Mouse (Mus musculus) left cerebral cortex, adult 9 months (tissue): ENCODE data around the gene Tubgcp5.

Experiments used
- DNase-seq, 2 experiments: peaks; one replicate each; pipeline ENCODE4 v3.0.0; 2022; ENCODE audit warnings: low spot score in 2 of 2

Tubgcp5 gene

DNA sequence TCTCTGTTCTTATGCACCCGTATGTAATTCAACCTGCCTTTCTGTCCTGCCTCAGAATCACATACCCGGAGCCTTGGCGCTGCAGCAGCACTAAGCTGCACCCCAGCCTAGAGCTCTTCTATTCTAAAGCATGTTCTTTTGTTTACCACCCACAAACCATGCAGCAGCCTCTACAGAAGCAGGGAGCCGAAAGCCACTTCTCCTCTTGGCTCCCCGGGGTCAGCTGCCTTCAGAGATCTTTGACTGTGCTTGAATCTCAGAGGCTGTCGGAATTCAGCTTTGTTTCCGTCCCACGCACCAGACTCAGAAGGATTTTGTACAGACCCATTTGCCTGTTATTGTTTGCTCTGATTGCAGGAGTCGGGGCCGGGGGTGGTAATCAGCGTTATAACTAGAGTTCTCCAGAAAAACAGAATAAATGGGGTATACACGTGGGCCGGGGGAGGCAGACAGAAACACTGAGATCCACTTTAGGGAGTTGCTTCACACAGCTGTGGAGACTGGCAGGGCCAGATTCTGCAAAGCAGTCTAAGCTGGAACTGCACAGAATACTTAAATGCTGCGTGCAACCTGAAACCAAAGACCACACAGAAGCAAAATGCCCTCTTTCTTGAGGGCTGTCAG lies 56.1 kb downstream of the Tubgcp5 start:
- peak; percentile 76 to 82 for DNase-seq

DNA sequence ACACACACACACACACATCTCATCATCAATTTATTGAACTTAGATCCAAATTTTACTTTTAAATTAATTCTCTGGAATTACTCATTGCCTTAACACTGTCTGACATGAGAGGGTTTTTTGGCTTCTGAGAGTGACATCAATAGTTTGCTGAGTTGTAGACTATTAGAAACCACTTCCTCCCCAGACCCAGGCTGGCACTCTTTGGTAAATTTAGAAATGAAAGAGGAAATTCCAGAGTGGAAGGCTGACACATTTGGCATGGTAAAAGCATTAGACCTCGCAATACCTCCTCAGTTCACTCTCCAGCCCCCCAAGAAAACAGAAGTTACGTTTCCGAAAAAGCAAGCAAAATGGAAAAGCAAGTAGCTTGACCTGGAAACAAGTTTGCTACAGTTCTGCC lies 58.8 kb downstream of the Tubgcp5 start:
- no peak for DNase-seq

DNA sequence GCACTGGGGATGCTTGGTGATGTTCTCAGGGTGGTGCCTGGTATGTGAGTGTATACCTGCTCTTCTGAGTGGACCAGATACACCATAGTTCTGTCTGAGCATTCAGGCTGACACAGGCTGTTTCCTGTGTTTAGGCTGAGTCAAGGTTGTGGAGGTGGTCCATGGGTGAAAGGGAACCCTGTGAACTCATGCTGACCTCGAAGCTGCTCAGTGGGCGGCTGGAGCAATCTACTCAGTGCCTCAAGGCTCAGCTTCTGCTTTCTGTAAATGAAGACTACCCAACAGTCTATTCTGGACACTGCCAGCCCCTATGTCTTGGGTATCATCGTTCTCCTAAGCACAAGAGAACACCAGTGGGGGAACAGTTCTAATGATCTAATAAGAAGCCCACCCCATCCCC lies 61.6 kb downstream of the Tubgcp5 start:
- DNase-seq: no peak

DNA sequence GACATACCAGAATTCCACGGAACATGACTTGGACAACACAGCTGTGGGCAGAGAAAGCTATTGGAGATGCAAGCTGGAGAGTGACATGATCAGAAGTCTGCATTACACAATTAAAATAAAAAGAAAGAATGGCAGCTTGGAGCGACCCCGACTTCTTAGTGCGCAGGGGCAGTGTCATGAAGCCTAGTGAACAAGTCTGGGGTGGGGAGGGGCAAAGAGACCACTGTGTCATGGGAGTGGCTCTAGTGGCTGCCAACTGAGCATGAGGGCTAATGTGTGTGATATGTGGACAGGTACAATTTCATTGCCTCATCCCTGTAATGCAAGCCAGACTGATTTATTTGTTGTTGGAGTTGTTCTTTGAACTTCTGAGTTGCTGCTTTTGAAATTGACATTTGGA lies 62.8 kb downstream of the Tubgcp5 start:
- DNase-seq: no peak

DNA sequence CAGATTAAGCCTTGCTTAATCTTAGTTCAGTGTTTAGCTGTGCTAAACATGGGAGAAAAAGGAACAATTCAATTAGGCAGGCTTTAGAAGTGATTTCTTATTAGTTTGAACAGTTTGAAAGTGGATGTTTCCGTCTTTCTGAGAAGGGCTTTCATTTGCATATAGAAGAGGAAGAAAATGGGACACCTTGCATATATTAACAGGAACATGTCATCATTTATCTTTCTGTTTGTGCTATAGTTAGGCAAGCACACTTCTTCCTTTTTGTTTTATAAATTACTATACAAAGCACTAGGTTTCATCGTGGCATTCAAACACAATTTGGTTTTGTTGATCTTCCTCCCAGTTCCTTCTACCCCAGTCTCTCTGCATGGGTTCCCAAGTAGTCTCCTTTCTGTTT lies 63.8 kb downstream of the Tubgcp5 start:
- no peak for DNase-seq

DNA sequence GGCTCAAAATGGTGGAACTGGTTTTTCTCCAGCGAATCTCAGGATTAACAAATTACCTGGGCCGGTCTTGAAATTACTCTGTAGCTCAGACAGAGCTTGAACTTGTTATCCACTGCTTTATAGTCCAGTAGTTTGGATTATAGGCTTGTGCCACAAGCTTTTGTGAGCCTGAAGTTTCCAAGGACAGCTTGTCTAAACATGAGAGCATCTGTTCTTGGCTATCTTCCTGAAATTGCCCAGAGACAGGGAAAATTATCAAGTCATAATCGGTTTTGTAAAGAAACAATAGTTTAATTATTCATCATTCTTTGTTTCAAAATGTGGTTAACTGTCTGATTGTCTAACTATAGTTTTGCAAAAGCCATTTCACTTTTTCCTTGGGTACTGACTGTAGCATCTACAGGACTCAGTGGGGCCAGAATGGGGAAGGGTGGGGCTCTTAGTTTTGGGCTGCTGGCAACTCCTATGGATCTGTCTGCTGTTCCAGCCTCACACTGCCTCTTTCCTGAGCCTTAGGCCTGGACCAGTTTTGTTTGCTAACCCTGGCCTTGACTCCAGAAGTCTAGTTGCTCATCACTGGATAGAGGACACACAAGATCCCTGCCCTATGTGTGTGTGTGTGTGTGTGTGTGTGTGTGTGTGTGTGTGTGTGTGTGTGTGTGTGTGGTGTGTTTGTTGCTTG lies 65.0 kb downstream of the Tubgcp5 start:
- DNase-seq: no peak

DNA sequence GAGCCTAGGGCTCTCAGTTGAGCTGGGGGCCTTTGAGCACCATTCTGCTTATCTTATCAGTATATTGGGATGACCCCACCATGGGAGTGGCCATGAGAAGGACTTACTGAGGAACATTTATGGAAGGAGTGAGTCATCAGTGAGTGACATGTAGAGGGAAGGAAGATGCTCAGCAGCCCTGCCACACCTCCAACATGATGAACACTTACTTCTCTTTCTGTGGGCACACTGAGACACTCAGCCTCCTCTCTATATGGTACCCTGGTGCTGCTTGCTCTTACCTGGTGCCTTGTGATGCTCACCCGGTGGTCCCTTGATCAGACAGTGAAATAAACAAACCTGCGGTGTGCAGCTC lies 65.5 kb downstream of the Tubgcp5 start:
- DNase-seq: no peak

DNA sequence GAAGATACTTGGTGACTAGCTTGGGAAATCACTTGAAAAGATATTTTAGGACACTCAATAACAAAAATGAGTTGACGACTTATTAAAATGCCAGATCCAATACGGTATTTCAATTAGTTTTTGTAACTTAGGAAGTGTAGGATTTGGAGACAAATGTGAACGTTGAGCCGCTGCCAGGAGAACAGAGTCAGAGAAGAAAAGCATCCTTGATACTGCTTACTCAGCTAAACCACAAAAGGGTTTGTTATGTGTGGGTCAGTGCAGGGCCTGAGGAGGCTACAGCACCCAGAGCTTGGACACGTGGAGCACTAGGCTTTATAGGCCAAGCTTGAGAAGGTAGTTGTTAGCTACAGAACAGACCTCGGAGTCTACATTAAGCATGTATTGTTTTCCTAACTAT lies 66.0 kb downstream of the Tubgcp5 start:
- DNase-seq: peak in 1 of 2 experiments; percentile 48

DNA sequence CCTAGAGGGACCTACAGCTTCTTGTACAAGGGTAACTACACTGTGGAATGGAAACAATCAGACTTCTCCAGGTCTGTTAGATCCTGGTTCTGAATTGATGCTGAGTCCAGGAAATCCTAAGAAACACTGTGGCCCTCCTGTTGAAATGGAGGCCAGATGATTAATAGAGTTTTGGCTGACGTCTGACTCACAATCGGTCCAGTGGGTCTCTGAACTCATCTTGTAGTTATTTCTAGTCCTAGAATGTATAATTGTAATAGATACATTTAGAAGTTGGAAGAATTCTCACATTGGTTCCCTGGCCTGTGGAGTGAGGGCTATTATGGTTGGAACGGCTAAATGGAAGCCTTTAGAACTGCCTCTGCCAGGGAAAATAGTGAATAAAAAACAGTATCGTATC lies 67.2 kb downstream of the Tubgcp5 start:
- no peak for DNase-seq

DNA sequence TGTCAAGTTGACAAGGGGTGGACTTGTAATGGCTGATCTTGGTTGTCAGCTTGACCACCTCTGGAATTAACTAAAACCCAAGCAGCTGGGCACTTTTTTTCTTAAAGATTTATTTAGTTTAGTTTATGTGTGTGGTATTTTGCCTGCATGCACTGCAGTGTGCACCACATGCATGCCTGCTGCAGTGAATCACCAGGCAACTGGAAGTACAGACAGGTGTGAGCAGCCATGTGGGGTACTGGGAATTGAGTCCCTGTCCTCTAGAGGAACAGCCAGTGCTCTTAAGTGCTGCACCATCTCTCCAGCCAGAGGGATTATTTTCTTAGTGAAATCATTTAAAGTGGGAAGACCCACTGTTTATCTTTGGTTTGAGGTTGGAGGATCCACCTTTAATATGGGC lies 71.1 kb downstream of the Tubgcp5 start:
- no peak for DNase-seq

DNA sequence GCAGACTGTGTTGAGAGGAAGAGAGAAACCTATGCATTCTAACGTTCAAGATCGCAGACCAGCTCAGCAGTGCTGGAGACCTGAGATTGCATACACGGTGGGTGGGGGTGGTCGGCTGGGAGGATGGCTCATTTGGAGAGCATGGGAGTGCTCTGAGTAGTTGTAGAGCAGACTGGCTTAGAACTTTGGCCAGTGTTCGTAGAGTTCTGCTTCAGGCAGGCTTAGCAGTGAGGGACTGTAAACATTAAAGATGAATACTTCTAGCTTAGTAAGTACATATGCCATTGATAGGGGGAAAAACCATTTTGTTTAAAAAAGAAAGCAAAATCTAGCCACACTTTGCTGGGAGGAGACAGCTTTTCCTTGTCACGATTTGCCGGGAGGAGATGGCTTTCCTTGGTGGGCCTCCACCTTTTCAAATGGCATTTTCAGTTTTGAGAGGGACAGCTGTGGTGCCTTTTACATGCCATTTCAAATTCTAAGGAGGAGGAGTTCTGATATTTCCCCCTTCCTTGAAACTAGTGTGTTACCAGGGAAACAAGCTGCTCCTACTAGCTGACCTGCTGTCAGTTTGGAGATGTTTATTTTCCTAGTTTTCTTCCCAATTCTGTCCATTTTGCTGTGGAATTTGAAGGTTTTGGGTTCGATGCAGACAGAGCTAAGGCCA lies 71.9 kb downstream of the Tubgcp5 start:
- no peak for DNase-seq

DNA sequence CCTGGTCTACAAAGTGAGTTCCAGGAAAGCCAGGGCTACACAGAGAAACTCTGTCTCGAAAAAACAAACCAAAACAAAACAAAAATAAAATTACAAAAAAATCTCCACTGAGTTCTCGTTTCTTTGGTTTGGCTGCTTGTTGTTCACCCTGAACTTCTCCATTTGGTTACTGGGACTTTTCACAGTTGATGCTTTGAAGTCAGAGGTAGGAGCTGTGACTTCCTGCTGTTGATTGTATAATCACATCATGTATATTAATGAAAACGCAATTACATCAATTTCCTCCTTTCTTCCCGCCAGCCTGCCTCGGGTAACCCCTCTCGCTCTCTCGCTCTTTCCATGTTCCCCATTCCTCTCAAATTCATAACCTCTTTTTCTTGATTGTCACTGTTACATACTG lies 74.3 kb downstream of the Tubgcp5 start:
- no peak for DNase-seq

DNA sequence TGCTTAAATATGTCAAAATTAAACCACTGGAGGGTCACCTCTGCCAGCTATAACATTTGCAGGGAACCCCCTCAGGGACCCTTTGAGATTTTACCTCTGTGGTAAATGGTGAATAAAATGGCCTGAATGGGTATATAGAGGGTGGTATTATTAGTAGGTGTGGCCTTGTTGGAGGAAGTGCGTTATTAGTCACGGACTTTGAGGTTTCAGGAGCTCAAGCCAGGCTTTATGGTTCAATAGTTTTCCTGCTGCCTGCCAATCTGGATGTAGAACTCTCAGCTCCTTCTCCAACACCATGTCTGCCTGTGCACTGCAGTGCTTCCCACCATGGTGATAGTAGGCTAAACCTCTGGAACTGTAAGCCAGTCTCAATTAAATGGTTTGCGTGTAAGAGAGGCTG lies 75.3 kb downstream of the Tubgcp5 start:
- no peak for DNase-seq

DNA sequence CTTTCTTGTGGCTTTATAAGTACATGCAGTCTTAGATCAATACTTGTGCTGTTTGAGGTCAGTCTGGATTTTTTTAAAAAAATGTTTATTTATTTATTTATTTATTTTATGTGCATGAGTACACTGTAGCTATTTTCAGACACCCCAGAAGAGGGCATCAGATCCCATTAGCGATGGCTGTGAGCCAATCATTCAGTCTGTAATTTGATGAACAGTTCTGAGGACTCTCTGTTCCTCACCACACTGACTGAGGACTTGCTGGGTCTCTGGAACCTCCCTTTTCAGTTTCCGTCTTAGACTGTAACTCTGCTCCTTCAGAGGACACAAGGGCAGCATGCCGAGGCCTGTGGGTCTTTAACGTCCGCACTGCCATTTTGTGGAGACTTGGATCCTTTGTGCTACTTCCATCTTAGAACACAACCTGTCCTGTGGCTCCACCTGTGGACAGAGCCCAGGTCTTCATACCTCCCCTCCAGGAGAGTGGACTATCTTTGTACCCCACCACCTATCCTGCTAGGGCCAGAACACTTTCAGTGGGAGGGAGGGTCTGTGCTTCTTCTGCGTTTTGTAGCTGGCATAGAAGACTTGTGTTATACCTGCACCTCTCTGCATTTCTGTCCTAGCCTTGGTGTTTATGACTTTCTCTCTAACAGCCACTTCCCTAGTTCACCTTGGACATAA lies 76.5 kb downstream of the Tubgcp5 start:
- no peak for DNase-seq

DNA sequence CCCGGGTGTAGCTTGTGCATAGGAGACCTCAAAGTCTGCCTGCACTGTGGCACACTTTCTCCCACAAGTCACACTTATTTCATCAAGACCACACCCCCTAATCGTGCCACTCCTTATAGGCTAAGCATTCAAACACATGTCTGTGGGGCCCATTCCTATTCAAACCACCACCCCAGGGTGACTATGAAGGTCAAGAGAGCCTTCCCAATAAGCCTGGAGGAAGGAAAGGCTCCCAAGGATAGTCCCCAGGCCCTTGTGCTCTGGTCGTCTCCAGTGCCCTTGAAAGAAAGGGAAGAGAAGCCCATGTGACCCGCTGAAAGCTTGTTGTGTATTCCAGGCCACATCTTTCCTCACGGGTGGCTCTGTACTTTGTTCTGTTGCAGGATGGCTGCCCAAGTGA lies 77.5 kb downstream of the Tubgcp5 start:
- no peak for DNase-seq

DNA sequence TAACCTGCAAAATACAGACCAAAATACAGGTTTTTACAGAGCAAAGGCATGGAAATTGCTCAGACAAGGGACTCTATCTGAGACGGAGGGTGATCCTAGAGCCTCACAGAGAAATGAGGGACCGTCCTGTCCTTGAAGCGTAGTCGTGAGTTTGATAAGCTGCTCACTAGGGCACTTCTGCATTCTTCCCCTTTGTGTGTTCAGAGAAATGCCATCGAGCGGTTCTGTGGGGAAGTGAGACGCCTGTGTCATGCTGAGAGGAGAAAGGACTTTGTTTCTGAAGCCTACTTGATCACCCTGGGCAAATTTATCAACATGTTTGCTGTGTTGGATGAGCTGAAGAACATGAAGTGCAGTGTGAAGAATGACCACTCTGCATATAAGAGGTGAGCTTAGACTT lies 80.7 kb downstream of the Tubgcp5 start:
- no peak for DNase-seq

DNA sequence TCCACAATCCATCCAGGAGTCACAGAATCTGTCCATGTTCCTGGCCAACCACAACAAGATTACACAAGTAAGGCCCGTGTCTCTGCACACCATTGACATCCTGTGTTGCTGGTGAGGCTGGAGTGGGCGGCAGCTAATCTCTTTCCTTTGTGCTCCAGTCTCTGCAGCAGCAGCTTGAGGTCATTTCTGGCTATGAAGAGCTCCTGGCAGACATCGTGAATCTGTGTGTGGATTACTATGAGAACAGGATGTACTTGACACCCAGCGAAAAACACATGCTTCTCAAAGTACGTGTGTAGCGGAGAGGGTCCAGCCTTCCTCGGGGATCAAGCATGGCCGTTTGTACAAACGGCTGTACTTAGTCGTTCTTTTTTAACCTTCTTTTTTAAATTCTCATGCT lies 83.8 kb downstream of the Tubgcp5 start:
- no peak for DNase-seq

DNA sequence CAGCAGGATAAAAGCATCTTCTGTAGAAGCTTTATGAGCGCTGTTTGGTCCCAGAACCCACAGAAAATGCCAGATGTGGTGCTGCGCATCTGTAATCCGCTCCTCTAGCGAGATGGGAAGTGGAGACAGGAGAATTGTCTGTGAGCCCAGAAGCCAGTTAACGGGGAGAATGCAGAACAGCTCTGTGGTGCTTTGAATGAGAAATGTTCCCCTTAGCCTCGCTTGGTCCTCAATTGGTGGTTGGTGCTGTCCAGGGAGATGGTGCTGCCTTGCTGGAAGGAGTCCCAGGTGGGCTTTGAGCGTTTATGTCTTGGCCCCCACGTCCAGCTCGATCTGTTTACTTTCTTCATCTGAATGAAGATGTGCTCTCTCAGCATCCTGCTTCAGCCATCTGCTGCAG lies 86.9 kb downstream of the Tubgcp5 start:
- DNase-seq: no peak
